ENCODE assay signal across 8 mouse cellular contexts in the genomic region with DNA sequence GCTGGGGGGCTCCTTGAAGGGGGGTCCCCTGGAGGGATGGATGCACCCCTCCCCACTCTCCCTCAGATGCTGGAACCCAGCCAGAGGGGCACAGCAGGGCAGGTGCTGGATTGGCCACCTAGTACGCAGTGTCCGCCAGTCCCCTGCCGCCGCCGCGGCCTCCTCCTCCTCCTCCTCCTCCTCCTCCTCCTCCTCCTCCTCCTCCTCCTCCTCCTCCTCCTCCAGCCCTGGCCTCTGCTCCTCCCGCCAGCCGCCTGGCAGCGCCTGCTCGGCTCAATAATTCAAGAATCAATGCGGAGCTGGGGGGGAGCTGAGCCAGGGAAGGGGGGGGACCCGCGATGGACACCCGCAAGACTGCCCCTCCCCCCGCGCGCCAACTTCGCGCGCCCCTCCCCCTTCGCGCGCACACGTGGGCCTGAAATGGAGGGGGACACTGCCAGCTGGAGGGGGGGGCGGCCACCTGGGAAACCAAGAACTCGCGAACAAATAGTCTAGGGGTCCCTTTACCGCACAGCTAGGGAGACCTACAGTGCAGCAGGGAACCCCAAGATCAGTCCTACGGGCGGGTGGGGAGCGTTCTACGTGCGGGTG. TPM values are rescaled to one million over a fixed set of nuclear protein-coding genes. Genes with fewer than 3 reads are reported as not detected.
DNase-seq lines count a peak whose midpoint lies in the region; ATAC-seq and TF ChIP-seq lines count a peak whose summit lies in the region.

No protein-coding gene starts in this region.

- H3K27ac ChIP-seq in intestine, postnatal 0 days (ENCODE audit: low read depth, low read length): no peak overlapping the region
- H3K27ac ChIP-seq in neural tube, embryonic 13.5 days (replicated peaks): no peak overlapping the region

- H3K9me3 ChIP-seq in intestine, postnatal 0 days (ENCODE audit: control insufficient read depth): no peaks in the 10 kb centered on the region
- no peaks in the 10 kb centered on the region for H3K9me3 ChIP-seq in neural tube, embryonic 13.5 days

- H3K27me3 ChIP-seq in intestine, postnatal 0 days (replicated peaks; ENCODE audit: control insufficient read depth, insufficient read depth, low read length): peaks cover 20% of the 10 kb centered on the region
- H3K27me3 ChIP-seq in neural tube, embryonic 13.5 days: peaks cover 37% of the 10 kb centered on the region

- ATAC-seq in intestine, postnatal 0 days: no peak
- ATAC-seq in neural tube, embryonic 13.5 days (ENCODE audit: low read depth): no peak

- 0 out of 2 replicates have a peak, but pooled peaks cover 4% of the 10 kb centered on the region for H3K4me1 ChIP-seq in intestine, postnatal 0 days (replicated peaks; ENCODE audit: control insufficient read depth, insufficient read depth, low read length)
- H3K4me1 ChIP-seq in neural tube, embryonic 13.5 days (replicated peaks): peaks cover 53% of the 10 kb centered on the region

- intact Hi-C loops in gastrocnemius, postnatal 36 days (cut with DNase I): no loop called here

- peak overlapping the region; percentile 72 for H3K4me2 ChIP-seq in intestine, postnatal 0 days (replicated peaks; ENCODE audit: low read depth)
- H3K4me2 ChIP-seq in neural tube, embryonic 13.5 days: peak overlapping the region; percentile 62

- DNase-seq in spleen, postnatal 4 days (ENCODE audit: low spot score in 2 of 2): peak; percentile 12 to 62
- no peak for DNase-seq in spleen, postnatal 14 days (ENCODE audit: low spot score in 2 of 2)
- DNase-seq in cerebellum, adult 9-11 months: peak; percentile 75
- DNase-seq in gastrocnemius, postnatal 36 days: peak; percentile 40 to 43
- peak; percentile 5 for DNase-seq in liver
- DNase-seq in embryo, embryonic 10 days (ENCODE audit: low spot score): no peak

- 3% methylated on average over 22 of the region's 33 CpGs for WGBS in intestine, postnatal 0 days
- WGBS in neural tube, embryonic 13.5 days: 3% methylated on average over 26 of the region's 33 CpGs

- H3K4me3 ChIP-seq in intestine, postnatal 0 days (ENCODE audit: low read depth, low read length): peak overlapping the region; percentile 50
- H3K4me3 ChIP-seq in neural tube, embryonic 13.5 days: peak overlapping the region; percentile 45

- no peak for TF ChIP-seq CTCF in intestine, postnatal 0 days (IDR thresholded peaks at IDR 0.05; ENCODE audit: low read depth)

- peak overlapping the region; percentile 44 for H3K9ac ChIP-seq in intestine, postnatal 0 days (ENCODE audit: low read depth, low read length)
- H3K9ac ChIP-seq in neural tube, embryonic 13.5 days: peak overlapping the region; percentile 72

- no peaks in the 10 kb centered on the region for H3K36me3 ChIP-seq in intestine, postnatal 0 days (ENCODE audit: control insufficient read depth, insufficient read depth)
- H3K36me3 ChIP-seq in neural tube, embryonic 13.5 days: no peaks in the 10 kb centered on the region

RNA-seq across cellular contexts. Expression of a gene that starts 29.3 kb away (rescaled TPM):
- total RNA-seq in gastrocnemius, postnatal 36 days (2021): 100 to 1,000 TPM; 219 to 237 TPM
- 29.2 and 35.1 TPM in 2 replicates for polyA plus RNA-seq in intestine, postnatal 0 days (2015; fragmentation: Nextera tagmentation; extraction: Ambion mirVana)
- 27.1 and 27.9 TPM in 2 replicates for polyA plus RNA-seq in neural tube, embryonic 13.5 days (2015; fragmentation: Nextera tagmentation; extraction: Ambion mirVana)

RNA-seq across cellular contexts. Expression of a gene that starts 33.3 kb away (rescaled TPM):
- under 1 TPM; 0.37 to 0.38 TPM for total RNA-seq in gastrocnemius, postnatal 36 days (2021)
- polyA plus RNA-seq in intestine, postnatal 0 days (2015; fragmentation: Nextera tagmentation; extraction: Ambion mirVana): 1,233 and 1,333 TPM in 2 replicates
- polyA plus RNA-seq in neural tube, embryonic 13.5 days (2015; fragmentation: Nextera tagmentation; extraction: Ambion mirVana): 1.8 and 3.1 TPM in 2 replicates

RNA-seq across cellular contexts. Expression of a gene that starts 37.4 kb away (rescaled TPM):
- under 1 TPM; 0.59 to 0.77 TPM for total RNA-seq in gastrocnemius, postnatal 36 days (2021)
- polyA plus RNA-seq in intestine, postnatal 0 days (2015; fragmentation: Nextera tagmentation; extraction: Ambion mirVana): 0.31 TPM in 1 of 2 replicates, not detected in the other
- 1.3 and 2.5 TPM in 2 replicates for polyA plus RNA-seq in neural tube, embryonic 13.5 days (2015; fragmentation: Nextera tagmentation; extraction: Ambion mirVana)

RNA-seq across cellular contexts. Expression of a gene that starts 41.9 kb away (rescaled TPM):
- total RNA-seq in gastrocnemius, postnatal 36 days (2021): 1 to 10 TPM in 1 of 2 experiments, under 1 TPM in 1; 0.89 to 1.2 TPM
- 0.76 and 1.1 TPM in 2 replicates for polyA plus RNA-seq in intestine, postnatal 0 days (2015; fragmentation: Nextera tagmentation; extraction: Ambion mirVana)
- 5.2 and 8.2 TPM in 2 replicates for polyA plus RNA-seq in neural tube, embryonic 13.5 days (2015; fragmentation: Nextera tagmentation; extraction: Ambion mirVana)

RNA-seq across cellular contexts. Expression of a gene that starts 41.9 kb away (rescaled TPM):
- total RNA-seq in gastrocnemius, postnatal 36 days (2021): 10 to 100 TPM; 36.5 to 42.5 TPM
- 54.0 and 59.4 TPM in 2 replicates for polyA plus RNA-seq in intestine, postnatal 0 days (2015; fragmentation: Nextera tagmentation; extraction: Ambion mirVana)
- polyA plus RNA-seq in neural tube, embryonic 13.5 days (2015; fragmentation: Nextera tagmentation; extraction: Ambion mirVana): 72.2 and 75.2 TPM in 2 replicates

Comparison
In these comparisons a context has a peak if more than half of its experiments do, and no peak if none do; other contexts are left out.
1. DNase-seq: peak in spleen, postnatal 4 days (2 of 2), cerebellum, adult 9-11 months (single experiment), gastrocnemius, postnatal 36 days (2 of 2) and liver (single experiment); none in spleen, postnatal 14 days (0 of 2) and embryo, embryonic 10 days (single experiment).
2. RNA of a gene that starts 33.3 kb away (polyA plus RNA-seq): 1,233 to 1,333 TPM in intestine, postnatal 0 days; 1.8 to 3.1 TPM in neural tube, embryonic 13.5 days; every median in the first group is over 100 times any median in the second.